Mouse (Mus musculus) midbrain, embryonic 10.5 days (tissue): ENCODE measurements around the gene Zfp987. TPM values are rescaled to one million over a fixed set of nuclear protein-coding genes. Genes with fewer than 3 reads are reported as not detected.
A peak's percentile ranks its signal among the peaks of the same experiment; 100 is the strongest.
"Not testable (repeated sequence)": the region's sequence is repeated elsewhere in the genome, so short reads cannot be mapped to it uniquely, and the experiment has no call there.

Experiments
- DNase-seq: peaks from one replicate; pipeline ENCODE4 v3.0.0-alpha.2; 2017; ENCODE audit warnings: low spot score
- H3K27ac ChIP-seq: fragments of 300-500 bp; sonication (generic); replicated peaks from 2 replicates; pipeline ENCODE4 v1.5.1; 2016; ENCODE audit warnings: mild to moderate bottlenecking
- H3K27me3 ChIP-seq: fragments of 300-500 bp; sonication (generic); 2 replicates; pipeline ENCODE4 v1.6.1; 2016; ENCODE audit warnings: low read depth, mild to moderate bottlenecking; ENCODE audit not compliant: poor library complexity, severe bottlenecking
- H3K36me3 ChIP-seq: fragments of 300-500 bp; sonication (generic); 2 replicates; pipeline ENCODE4 v1.6.1; 2016; ENCODE audit warnings: mild to moderate bottlenecking, moderate library complexity
- H3K4me1 ChIP-seq: fragments of 300-500 bp; sonication (generic); 2 replicates; pipeline ENCODE4 v1.6.1; 2016
- H3K4me3 ChIP-seq: fragments of 300-500 bp; sonication (generic); 2 replicates; pipeline ENCODE4 v1.5.1; 2016; ENCODE audit warnings: mild to moderate bottlenecking, moderate library complexity
- H3K9me3 ChIP-seq: fragments of 300-500 bp; sonication (generic); replicated peaks from 2 replicates; pipeline ENCODE4 v1.6.1; 2016; ENCODE audit warnings: mild to moderate bottlenecking
- WGBS: fragments of 180-500 bp; shearing (Covaris S2); methylation state at CpG from one replicate; pipeline ENCODE4 v1.1.7; 2016; 5-methylcytosine and 5-hydroxymethylcytosine counted together
- polyA plus RNA-seq: library from polyadenylated mRNA; unstranded; fragments of >200 nt; fragmentation: Nextera tagmentation; extraction: Ambion mirVana; gene quantifications from 2 replicates; pipeline ENCODE4 v1.2.1, GENCODE M21; 2016

Gene Zfp987
- polyA plus RNA-seq, result 0.06 TPM in 1 of 2 replicates, not detected in the other

DNA sequence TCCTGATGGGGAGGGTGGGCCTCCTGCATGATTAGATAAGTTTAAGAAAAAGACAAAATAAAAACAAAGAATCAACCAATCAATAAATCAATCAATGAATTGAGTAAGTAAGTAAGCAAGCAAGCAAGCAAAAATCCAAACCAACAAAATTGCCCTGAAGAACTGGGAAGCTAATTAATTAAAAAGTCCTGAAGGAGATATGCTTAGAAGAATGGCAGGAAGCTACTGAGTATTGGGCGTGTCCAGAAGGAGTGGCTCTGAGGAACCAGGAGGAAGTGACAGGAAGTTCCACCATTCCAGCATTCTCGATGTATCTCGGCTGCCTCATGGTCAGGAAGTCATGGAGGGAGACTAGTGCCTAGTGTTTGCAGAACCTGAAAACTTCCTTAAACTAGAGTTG is at the start of gene Zfp987:
Gene Zfp987, plus strand, starts transcription at position 301 of the 400 bp plus-strand sequence.
- H3K27me3 ChIP-seq, DNase-seq, H3K9me3 ChIP-seq, H3K36me3 ChIP-seq, H3K4me3 ChIP-seq, H3K27ac ChIP-seq, H3K4me1 ChIP-seq: not testable (repeated sequence)
- WGBS, result 93% methylated on average over 3 of the region's 3 CpGs

- H3K4me1 ChIP-seq, H3K27ac ChIP-seq, H3K4me3 ChIP-seq, DNase-seq, H3K27me3 ChIP-seq, H3K36me3 ChIP-seq: not testable (repeated sequence)
- WGBS, result 87% methylated on average over 1 of the region's 1 CpGs
- peaks cover 70% of the 10 kb centered on the region for H3K9me3 ChIP-seq
Measured at GRCm38 (mm10) chr4:146052536-146052935, 44.6 kb upstream of the Zfp987 start.

- H3K27me3 ChIP-seq, H3K4me1 ChIP-seq, H3K4me3 ChIP-seq, H3K27ac ChIP-seq, H3K36me3 ChIP-seq, DNase-seq: not testable (repeated sequence)
- 81% methylated on average over 2 of the region's 2 CpGs for WGBS
- H3K9me3 ChIP-seq, result peaks cover 76% of the 10 kb centered on the region
Measured at GRCm38 (mm10) chr4:146053445-146053844, 43.7 kb upstream of the Zfp987 start.

DNA sequence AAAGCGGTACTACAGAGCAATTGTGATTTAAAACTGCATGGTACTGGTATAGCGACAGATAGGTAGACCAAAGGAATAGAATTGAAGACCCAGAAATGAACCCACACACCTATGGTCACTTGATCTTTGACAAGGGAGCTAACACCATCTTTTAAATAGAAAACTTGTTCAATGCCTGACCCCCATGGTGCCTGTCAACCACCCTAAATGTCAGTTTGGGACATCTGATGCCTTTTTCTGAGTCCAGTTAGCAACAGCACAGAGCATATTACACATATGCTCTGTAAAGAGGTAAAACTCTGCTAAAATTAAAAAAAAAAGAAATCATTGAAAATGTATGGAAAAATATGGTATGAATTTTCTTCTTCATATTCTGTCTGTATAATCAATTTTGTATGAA is 41.8 kb upstream of the Zfp987 start:
- no peak for DNase-seq
- H3K27ac ChIP-seq, result no peak overlapping the region
- no peak overlapping the region for H3K4me3 ChIP-seq
- H3K36me3 ChIP-seq, result no peaks in the 10 kb centered on the region
- H3K27me3 ChIP-seq, result no peaks in the 10 kb centered on the region
- H3K4me1 ChIP-seq, result no peaks in the 10 kb centered on the region
- WGBS, result 73% methylated on average over 2 of the region's 2 CpGs
- H3K9me3 ChIP-seq, result peaks cover 87% of the 10 kb centered on the region

DNA sequence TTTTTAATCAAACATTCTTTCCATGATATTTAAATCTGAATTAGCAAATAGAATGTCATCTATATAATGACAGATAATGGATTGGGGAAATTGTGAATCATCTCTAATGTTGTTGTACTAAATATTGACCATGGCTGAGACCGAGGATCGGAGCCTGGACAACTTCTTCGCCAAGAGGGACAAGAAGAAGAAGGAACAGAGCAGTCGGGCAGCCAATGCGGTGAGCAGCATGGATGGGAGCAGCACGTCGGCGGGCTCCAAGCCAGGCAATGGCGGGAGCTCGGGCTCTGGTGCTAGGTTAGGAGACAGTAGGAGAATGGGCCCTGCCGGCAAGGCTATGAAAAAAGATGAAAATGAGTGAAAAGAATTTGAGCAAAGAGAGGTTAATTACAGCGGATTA is 38.5 kb upstream of the Zfp987 start:
- H3K36me3 ChIP-seq, H3K27ac ChIP-seq, H3K4me3 ChIP-seq, H3K27me3 ChIP-seq, H3K4me1 ChIP-seq, DNase-seq: not testable (repeated sequence)
- WGBS, result 94% methylated on average over 12 of the region's 12 CpGs
- H3K9me3 ChIP-seq, result peaks cover 88% of the 10 kb centered on the region

GRCm38 (mm10) chr4:146059078-146059477 is 38.0 kb upstream of the Zfp987 start:
- H3K27me3 ChIP-seq, DNase-seq, H3K36me3 ChIP-seq, H3K27ac ChIP-seq, H3K4me3 ChIP-seq, H3K4me1 ChIP-seq: not testable (repeated sequence)
- peaks cover 88% of the 10 kb centered on the region for H3K9me3 ChIP-seq
- 89% methylated on average over 4 of the region's 4 CpGs for WGBS

DNA sequence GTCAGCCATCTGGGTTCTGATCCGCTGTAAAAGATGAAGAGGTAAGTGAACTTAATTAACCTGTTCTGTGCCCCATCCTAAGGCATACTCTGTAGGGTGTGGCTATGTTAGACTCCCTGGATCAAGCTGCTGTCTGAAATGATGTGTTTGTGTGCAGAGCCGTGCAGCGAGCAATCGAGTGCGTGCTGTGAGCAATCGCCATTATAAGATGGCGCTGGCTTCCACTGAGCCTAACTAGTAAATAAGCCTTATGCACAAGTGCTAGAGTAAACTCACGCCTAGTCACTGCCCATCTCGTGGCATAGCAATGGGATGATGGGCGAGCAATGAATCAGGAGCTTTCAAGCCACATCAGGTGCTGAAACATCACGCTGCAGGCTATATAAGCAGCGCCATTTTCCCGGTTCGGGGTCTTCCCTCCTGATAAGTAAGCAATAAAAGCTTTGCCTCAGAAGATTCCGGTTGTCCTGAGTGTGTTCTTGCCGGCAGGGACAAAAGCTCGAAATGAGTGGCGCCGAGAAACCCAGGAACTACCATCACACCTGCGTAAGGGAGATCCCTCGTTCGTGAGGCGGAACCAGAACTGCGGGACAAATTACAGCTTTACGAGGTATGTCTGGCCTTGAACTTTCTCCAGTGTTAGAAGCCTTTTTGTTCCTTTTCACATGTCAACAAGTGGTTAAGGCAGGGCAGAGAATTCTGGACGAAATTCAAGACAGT is 37.0 kb upstream of the Zfp987 start:
- not testable (repeated sequence) for H3K36me3 ChIP-seq, DNase-seq, H3K27me3 ChIP-seq, H3K4me1 ChIP-seq, H3K4me3 ChIP-seq, H3K27ac ChIP-seq
- WGBS, result 93% methylated on average over 25 of the region's 26 CpGs
- peaks cover 87% of the 10 kb centered on the region for H3K9me3 ChIP-seq

- DNase-seq, result not testable (repeated sequence)
- WGBS, result 95% methylated on average over 11 of the region's 11 CpGs
Measured at GRCm38 (mm10) chr4:146061082-146061481, 36.0 kb upstream of the Zfp987 start.

DNA sequence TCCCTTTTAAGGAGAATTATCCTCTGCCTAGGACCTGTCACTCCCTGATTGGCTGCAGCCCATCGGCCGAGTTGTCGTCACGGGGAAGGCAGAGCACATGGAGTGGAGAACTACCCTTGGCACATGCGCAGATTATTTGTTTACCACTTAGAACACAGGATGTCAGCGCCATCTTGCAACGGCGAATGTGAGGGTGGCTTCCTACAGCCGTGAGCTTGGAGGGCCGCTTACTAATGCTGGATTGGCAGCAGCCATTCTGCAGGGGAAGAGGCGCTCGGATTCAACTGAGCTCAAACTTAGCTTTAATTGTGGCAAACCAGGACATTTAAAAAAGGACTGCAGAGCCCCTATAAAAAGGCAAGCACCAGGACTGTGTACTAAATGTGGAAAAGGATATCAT is 35.1 kb upstream of the Zfp987 start:
- H3K27me3 ChIP-seq, H3K36me3 ChIP-seq, DNase-seq, H3K4me3 ChIP-seq, H3K4me1 ChIP-seq, H3K27ac ChIP-seq: not testable (repeated sequence)
- peaks cover 73% of the 10 kb centered on the region for H3K9me3 ChIP-seq
- WGBS, result 95% methylated on average over 12 of the region's 12 CpGs

More at GRCm38 (mm10) chr4:146061082-146061481, 36.0 kb upstream of the Zfp987 start:
- not testable (repeated sequence) for H3K27ac ChIP-seq, H3K27me3 ChIP-seq, H3K4me3 ChIP-seq, H3K4me1 ChIP-seq, H3K36me3 ChIP-seq
- H3K9me3 ChIP-seq, result peaks cover 78% of the 10 kb centered on the region

- WGBS, result 77% methylated on average over 6 of the region's 6 CpGs
Measured at GRCm38 (mm10) chr4:146063001-146063400, 34.1 kb upstream of the Zfp987 start.

DNA sequence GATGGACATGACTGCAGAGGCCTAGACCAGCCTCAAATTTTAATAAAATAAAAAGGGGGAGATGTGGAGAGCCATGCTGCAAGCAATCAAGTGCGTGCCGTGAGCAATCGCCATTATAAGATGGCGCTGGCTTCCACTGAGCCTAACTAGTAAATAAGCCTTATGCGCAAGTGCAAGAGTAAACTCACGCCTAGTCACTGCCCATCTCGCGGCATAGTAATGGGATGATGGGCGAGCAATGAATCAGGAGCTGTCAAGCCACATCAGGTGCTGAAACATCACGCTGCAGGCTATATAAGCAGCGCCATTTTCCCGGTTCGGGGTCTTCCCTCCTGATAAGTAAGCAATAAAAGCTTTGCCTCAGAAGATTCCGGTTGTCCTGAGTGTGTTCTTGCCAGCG is 33.5 kb upstream of the Zfp987 start:
- not testable (repeated sequence) for H3K27me3 ChIP-seq, H3K4me1 ChIP-seq, H3K27ac ChIP-seq, DNase-seq, H3K36me3 ChIP-seq, H3K4me3 ChIP-seq
- peaks cover 70% of the 10 kb centered on the region for H3K9me3 ChIP-seq
- 88% methylated on average over 15 of the region's 15 CpGs for WGBS

More at GRCm38 (mm10) chr4:146063001-146063400, 34.1 kb upstream of the Zfp987 start:
- H3K4me3 ChIP-seq, H3K27me3 ChIP-seq, H3K4me1 ChIP-seq, H3K36me3 ChIP-seq, DNase-seq, H3K27ac ChIP-seq: not testable (repeated sequence)
- H3K9me3 ChIP-seq, result peaks cover 74% of the 10 kb centered on the region

- not testable (repeated sequence) for H3K36me3 ChIP-seq, H3K27me3 ChIP-seq, H3K4me3 ChIP-seq, DNase-seq, H3K4me1 ChIP-seq, H3K27ac ChIP-seq
- peaks cover 60% of the 10 kb centered on the region for H3K9me3 ChIP-seq
- WGBS, result 84% methylated on average over 5 of the region's 5 CpGs
Measured at GRCm38 (mm10) chr4:146064807-146065206, 32.3 kb upstream of the Zfp987 start.

GRCm38 (mm10) chr4:146066932-146067580 is 30.0 kb upstream of the Zfp987 start:
- WGBS, result 34% methylated on average over 45 of the region's 45 CpGs
- DNase-seq, result peak; percentile 20
- H3K27ac ChIP-seq, H3K27me3 ChIP-seq, H3K36me3 ChIP-seq, H3K4me1 ChIP-seq: not testable (repeated sequence)
- Histone ChIP-seq H3K9me3 (peaks cover 40% of the 10 kb centered on the region), H3K4me3 (peak overlapping the region; percentile 47)
